Mouse (Mus musculus) liver, embryonic 15.5 days (tissue): Measurements from ENCODE around the gene Gpr84. TPM values are rescaled to one million over a fixed set of nuclear protein-coding genes. Genes with fewer than 3 reads are reported as not detected.

Source experiments
- ATAC-seq: fragments of 200-750 bp; cut with Nextera tagmentation; 2 replicates; pipeline ENCODE4 v1.8.0; 2017; ENCODE audit warnings: moderate number of reproducible peaks, mild to moderate bottlenecking, moderate library complexity; ENCODE audit not compliant: insufficient read depth
- H3K27ac ChIP-seq: fragments of 300-500 bp; sonication (generic); replicated peaks from 2 replicates; pipeline ENCODE4 v1.5.1; 2015; ENCODE audit warnings: mild to moderate bottlenecking, inconsistent platforms
- H3K27me3 ChIP-seq: fragments of 300-500 bp; sonication (generic); 2 replicates; pipeline ENCODE4 v1.6.1; 2015; ENCODE audit warnings: mild to moderate bottlenecking, inconsistent platforms
- H3K36me3 ChIP-seq: fragments of 300-500 bp; sonication (generic); replicated peaks from 2 replicates; pipeline ENCODE4 v1.6.1; 2015; ENCODE audit warnings: moderate library complexity, mild to moderate bottlenecking, inconsistent platforms
- H3K4me1 ChIP-seq: fragments of 300-500 bp; sonication (generic); replicated peaks from 2 replicates; pipeline ENCODE4 v1.6.1; 2015; ENCODE audit warnings: inconsistent platforms
- H3K4me2 ChIP-seq: fragments of 300-500 bp; sonication (generic); 2 replicates; pipeline ENCODE4 v1.6.1; 2015; ENCODE audit warnings: moderate library complexity, mild to moderate bottlenecking, inconsistent platforms
- H3K4me3 ChIP-seq: fragments of 300-500 bp; sonication (generic); replicated peaks from 2 replicates; pipeline ENCODE4 v1.5.1; 2015; ENCODE audit warnings: mild to moderate bottlenecking, inconsistent platforms
- H3K9ac ChIP-seq: fragments of 300-500 bp; sonication (generic); 2 replicates; pipeline ENCODE4 v1.6.1; 2015; ENCODE audit warnings: moderate library complexity, mild to moderate bottlenecking, inconsistent platforms
- H3K9me3 ChIP-seq: fragments of 300-500 bp; sonication (generic); replicated peaks from 2 replicates; pipeline ENCODE4 v1.6.1; 2016; ENCODE audit warnings: inconsistent platforms
- WGBS: fragments of 180-500 bp; shearing (Covaris S2); methylation state at CpG from one replicate; pipeline ENCODE4 v1.1.7; 2015; ENCODE audit warnings: mixed read lengths; ENCODE audit not compliant: insufficient replicate concordance; 5-methylcytosine and 5-hydroxymethylcytosine counted together
- polyA plus RNA-seq: library from polyadenylated mRNA; unstranded; fragments of >200 nt; fragmentation: Nextera tagmentation; extraction: Ambion mirVana; gene quantifications from 2 replicates; pipeline ENCODE4 v1.2.1, GENCODE M21; 2015

Gene Gpr84
- polyA plus RNA-seq, 1 experiment from 2014 or later = 1.0 TPM

- Histone ChIP-seq H3K4me3 (peak overlapping the region; percentile 59), H3K36me3 (no peaks in the 10 kb centered on the region), H3K4me2 (peak overlapping the region; percentile 89), H3K27me3 (peaks cover 73% of the 10 kb centered on the region), H3K4me1 (peaks cover 63% of the 10 kb centered on the region), H3K27ac (peak overlapping the region; percentile 75), H3K9ac (no peak overlapping the region), H3K9me3 (no peaks in the 10 kb centered on the region)
- no peak for ATAC-seq
- 32% methylated on average over 8 of the region's 8 CpGs for WGBS
Measured at GRCm38 (mm10) chr15:103305792-103306645, 4.4 kb downstream of the Gpr84 start.

GRCm38 (mm10) chr15:103305070-103305678, 5.2 kb downstream of the Gpr84 start:
- under 1% methylated on average over 71 of the region's 71 CpGs for WGBS
- Histone ChIP-seq H3K4me1 (peaks cover 63% of the 10 kb centered on the region), H3K27me3 (peaks cover 73% of the 10 kb centered on the region), H3K4me3 (peak overlapping the region; percentile 59), H3K27ac (peak overlapping the region; percentile 75), H3K9ac (peak overlapping the region; percentile 22), H3K36me3 (no peaks in the 10 kb centered on the region), H3K4me2 (peak overlapping the region; percentile 89), H3K9me3 (no peaks in the 10 kb centered on the region)
- ATAC-seq = peak; percentile 79

GRCm38 (mm10) chr15:103304616-103304969, 5.8 kb downstream of the Gpr84 start:
- H3K9ac ChIP-seq = peak overlapping the region; percentile 13
- WGBS = under 1% methylated on average over 9 of the region's 9 CpGs
- peak overlapping the region; percentile 58 for H3K27ac ChIP-seq
- peak overlapping the region; percentile 59 for H3K4me3 ChIP-seq
- peaks cover 73% of the 10 kb centered on the region for H3K27me3 ChIP-seq
- peaks cover 2% of the 10 kb centered on the region; the same call in 1 of the 2 replicates for H3K36me3 ChIP-seq
- peak overlapping the region; percentile 89 for H3K4me2 ChIP-seq
- peaks cover 66% of the 10 kb centered on the region for H3K4me1 ChIP-seq
- no peak for ATAC-seq
- H3K9me3 ChIP-seq = no peaks in the 10 kb centered on the region

- H3K4me1 ChIP-seq = peaks cover 65% of the 10 kb centered on the region
- peaks cover 7% of the 10 kb centered on the region for H3K36me3 ChIP-seq
- ATAC-seq = no peak
- no peaks in the 10 kb centered on the region for H3K9me3 ChIP-seq
- H3K4me2 ChIP-seq = peak overlapping the region; percentile 89
- peaks cover 68% of the 10 kb centered on the region for H3K27me3 ChIP-seq
- 11% methylated on average over 8 of the region's 8 CpGs for WGBS
- H3K27ac ChIP-seq = peak overlapping the region; percentile 58; the same call in 1 of the 2 replicates
- no peak overlapping the region for H3K9ac ChIP-seq
- H3K4me3 ChIP-seq = peak overlapping the region; percentile 59
Measured at GRCm38 (mm10) chr15:103303916-103304615, 6.3 kb downstream of the Gpr84 start.

- Histone ChIP-seq H3K27me3 (peaks cover 55% of the 10 kb centered on the region), H3K4me1 (peaks cover 52% of the 10 kb centered on the region), H3K27ac (no peak overlapping the region), H3K4me3 (no peak overlapping the region), H3K9me3 (no peaks in the 10 kb centered on the region), H3K9ac (no peak overlapping the region), H3K36me3 (peaks cover 23% of the 10 kb centered on the region), H3K4me2 (no peak overlapping the region)
- no peak for ATAC-seq
- 33% methylated on average over 6 of the region's 6 CpGs for WGBS
Measured at GRCm38 (mm10) chr15:103302341-103303021, 7.9 kb downstream of the Gpr84 start.

- Histone ChIP-seq H3K27me3 (peaks cover 52% of the 10 kb centered on the region), H3K9me3 (no peaks in the 10 kb centered on the region), H3K27ac (no peak overlapping the region), H3K36me3 (peaks cover 30% of the 10 kb centered on the region), H3K9ac (no peak overlapping the region), H3K4me2 (no peak overlapping the region), H3K4me3 (no peak overlapping the region), H3K4me1 (peaks cover 46% of the 10 kb centered on the region)
- no peak for ATAC-seq
- 38% methylated on average over 5 of the region's 5 CpGs for WGBS
Measured at GRCm38 (mm10) chr15:103301547-103302340, 8.7 kb downstream of the Gpr84 start.

- no peak overlapping the region for H3K27ac ChIP-seq
- 44% methylated on average over 2 of the region's 2 CpGs for WGBS
- no peak overlapping the region for H3K4me3 ChIP-seq
Measured at GRCm38 (mm10) chr15:103301046-103301445, 9.4 kb downstream of the Gpr84 start.

GRCm38 (mm10) chr15:103300560-103300959, 9.9 kb downstream of the Gpr84 start:
- peaks cover 37% of the 10 kb centered on the region for H3K4me1 ChIP-seq
- WGBS = 39% methylated on average over 2 of the region's 2 CpGs
- H3K27ac ChIP-seq = no peak overlapping the region
- ATAC-seq = no peak
- H3K27me3 ChIP-seq = peaks cover 40% of the 10 kb centered on the region
- H3K4me3 ChIP-seq = no peak overlapping the region
- H3K4me2 ChIP-seq = no peak overlapping the region
- peaks cover 42% of the 10 kb centered on the region for H3K36me3 ChIP-seq
- no peak overlapping the region for H3K9ac ChIP-seq
- no peaks in the 10 kb centered on the region for H3K9me3 ChIP-seq

More at GRCm38 (mm10) chr15:103301046-103301445, 9.4 kb downstream of the Gpr84 start:
- peaks cover 45% of the 10 kb centered on the region for H3K27me3 ChIP-seq
- no peak for ATAC-seq
- no peaks in the 10 kb centered on the region for H3K9me3 ChIP-seq
- no peak overlapping the region for H3K4me2 ChIP-seq
- H3K4me1 ChIP-seq = peaks cover 41% of the 10 kb centered on the region
- peaks cover 37% of the 10 kb centered on the region for H3K36me3 ChIP-seq
- no peak overlapping the region for H3K9ac ChIP-seq

GRCm38 (mm10) chr15:103300067-103300471, 10.3 kb downstream of the Gpr84 start:
- no peak overlapping the region for H3K4me2 ChIP-seq
- H3K4me3 ChIP-seq = no peak overlapping the region
- H3K27me3 ChIP-seq = peaks cover 35% of the 10 kb centered on the region
- H3K36me3 ChIP-seq = peaks cover 47% of the 10 kb centered on the region
- H3K4me1 ChIP-seq = peaks cover 32% of the 10 kb centered on the region
- WGBS = 68% methylated on average over 18 of the region's 18 CpGs
- no peak overlapping the region for H3K9ac ChIP-seq
- H3K9me3 ChIP-seq = no peaks in the 10 kb centered on the region
- no peak overlapping the region for H3K27ac ChIP-seq
- ATAC-seq = no peak

- no peak overlapping the region for H3K4me3 ChIP-seq
- ATAC-seq = no peak
- H3K36me3 ChIP-seq = peaks cover 49% of the 10 kb centered on the region
Measured at GRCm38 (mm10) chr15:103299644-103300043, 10.8 kb downstream of the Gpr84 start.

More at GRCm38 (mm10) chr15:103299644-103300043, 10.8 kb downstream of the Gpr84 start:
- H3K4me2 ChIP-seq = no peak overlapping the region
- 75% methylated on average over 8 of the region's 8 CpGs for WGBS
- H3K9me3 ChIP-seq = no peaks in the 10 kb centered on the region
- peaks cover 31% of the 10 kb centered on the region for H3K27me3 ChIP-seq
- H3K27ac ChIP-seq = no peak overlapping the region
- H3K9ac ChIP-seq = no peak overlapping the region
- H3K4me1 ChIP-seq = peaks cover 28% of the 10 kb centered on the region
